Mouse (Mus musculus): Measurements from ENCODE around the gene Astn1. TPM values are rescaled to one million over a fixed set of nuclear protein-coding genes. Genes with fewer than 3 reads are reported as not detected.
A peak's percentile ranks its signal among the peaks of the same experiment; 100 is the strongest.

Gene Astn1
- polyA plus RNA-seq, 1 experiment from 2014 or later: 53.6 TPM

DNA sequence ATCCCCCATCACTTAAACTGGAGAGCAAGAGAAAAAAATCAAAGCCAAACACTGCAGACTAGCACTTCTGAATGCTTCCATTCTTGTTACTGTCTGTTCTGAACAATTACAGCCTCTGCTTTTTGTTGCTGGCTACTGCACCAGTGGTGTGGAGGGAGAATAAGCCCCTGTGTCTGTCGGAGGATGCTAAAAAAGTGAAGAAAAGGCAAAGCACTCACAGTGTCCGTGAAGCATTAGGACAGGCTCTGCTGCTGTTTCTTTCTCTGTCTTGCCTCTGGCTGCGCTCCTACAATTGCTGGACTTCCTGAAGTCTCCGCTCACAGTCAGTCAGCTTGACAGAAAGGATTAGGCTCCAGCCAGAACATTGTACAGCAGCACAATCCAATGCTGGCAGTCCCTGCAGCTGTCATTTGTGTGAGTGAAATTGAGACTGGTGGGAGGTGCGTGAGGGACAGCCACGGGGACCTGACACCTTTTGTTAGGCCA, 192.0 kb downstream of the Astn1 start:
- no peak for ATAC-seq (ENCODE audit: low FRiP score)

DNA sequence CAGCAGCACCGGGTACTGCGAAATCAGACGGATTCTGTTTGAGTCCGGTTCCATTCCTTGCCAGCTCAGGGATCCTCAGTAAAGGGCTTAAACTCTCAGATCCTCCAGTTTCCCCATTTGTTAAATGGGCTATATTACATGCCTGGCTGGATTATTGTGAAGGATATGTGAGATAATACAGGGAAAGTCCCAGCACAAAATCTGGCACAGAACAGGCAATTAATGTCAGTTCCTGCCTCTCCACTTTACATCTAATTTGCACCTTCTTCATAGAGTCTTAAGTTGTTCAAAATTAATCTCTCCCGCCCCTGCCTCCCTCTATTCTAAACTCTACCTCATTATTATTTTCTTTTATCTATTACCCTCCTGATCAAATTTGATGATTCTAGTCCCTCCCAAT, 211.1 kb downstream of the Astn1 start:
- no peak for ATAC-seq (ENCODE audit: low FRiP score)
- no peak for DNase-seq (ENCODE audit: low spot score)
- H3K9ac ChIP-seq: no peak overlapping the region
- H3K27ac ChIP-seq: no peak overlapping the region
- H3K4me3 ChIP-seq (replicated peaks; ENCODE audit: low read length): no peak overlapping the region
- H3K4me1 ChIP-seq (replicated peaks; ENCODE audit: control insufficient read depth, insufficient read depth, low read length): no peaks in the 10 kb centered on the region
- WGBS: 96% methylated on average over 5 of the region's 5 CpGs
- no peaks in the 10 kb centered on the region for H3K27me3 ChIP-seq (ENCODE audit: control insufficient read depth, insufficient read depth, low read length)
- H3K36me3 ChIP-seq (replicated peaks; ENCODE audit: control insufficient read depth, insufficient read depth): peaks cover 19% of the 10 kb centered on the region
- H3K4me2 ChIP-seq (replicated peaks): no peak overlapping the region
- no peaks in the 10 kb centered on the region for H3K9me3 ChIP-seq (ENCODE audit: control insufficient read depth, low read length)

More for the DNA sequence above, 192.0 kb downstream of the Astn1 start:
- Histone ChIP-seq H3K27ac (peak overlapping the region; percentile 36; the same call in 1 of the 2 replicates), H3K4me2 (replicated peaks) (no peak overlapping the region), H3K4me1 (replicated peaks; ENCODE audit: control insufficient read depth, insufficient read depth, low read length) (peaks cover 5% of the 10 kb centered on the region; the same call in 1 of the 2 replicates), H3K27me3 (ENCODE audit: control insufficient read depth, insufficient read depth, low read length) (no peaks in the 10 kb centered on the region), H3K36me3 (replicated peaks; ENCODE audit: control insufficient read depth, insufficient read depth) (no peaks in the 10 kb centered on the region), H3K9me3 (ENCODE audit: control insufficient read depth, low read length) (no peaks in the 10 kb centered on the region), H3K4me3 (replicated peaks; ENCODE audit: low read length) (no peak overlapping the region), H3K9ac (no peak overlapping the region)
- no peak for DNase-seq (ENCODE audit: low spot score)
- WGBS: 8% methylated on average over 6 of the region's 6 CpGs

DNA sequence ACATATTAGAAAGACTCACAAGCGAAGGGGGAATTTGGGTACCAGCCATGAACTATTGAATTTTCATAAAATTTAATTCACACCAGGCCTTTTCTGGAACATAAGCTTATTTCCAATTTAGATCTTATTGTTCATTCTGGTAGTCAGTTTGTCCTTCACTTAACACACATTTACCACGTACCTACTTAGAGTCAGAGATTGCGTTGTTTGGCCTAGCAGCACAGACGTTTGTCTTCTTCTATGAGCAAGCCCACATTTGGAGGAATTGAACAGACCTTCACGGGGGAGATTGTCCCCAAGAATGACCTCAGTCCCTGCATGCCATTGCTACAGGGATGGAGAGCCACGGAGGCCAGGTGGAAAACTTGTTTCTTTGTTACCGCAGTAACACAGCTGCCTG, 211.5 kb downstream of the Astn1 start:
- Histone ChIP-seq H3K27me3 (ENCODE audit: control insufficient read depth, insufficient read depth, low read length) (no peaks in the 10 kb centered on the region), H3K27ac (no peak overlapping the region), H3K4me3 (replicated peaks; ENCODE audit: low read length) (no peak overlapping the region), H3K4me2 (replicated peaks) (no peak overlapping the region), H3K4me1 (replicated peaks; ENCODE audit: control insufficient read depth, insufficient read depth, low read length) (no peaks in the 10 kb centered on the region), H3K9ac (no peak overlapping the region), H3K9me3 (ENCODE audit: control insufficient read depth, low read length) (no peaks in the 10 kb centered on the region), H3K36me3 (replicated peaks; ENCODE audit: control insufficient read depth, insufficient read depth) (peaks cover 19% of the 10 kb centered on the region)
- WGBS: 93% methylated on average over 7 of the region's 7 CpGs
- DNase-seq (ENCODE audit: low spot score): no peak
- ATAC-seq (ENCODE audit: low FRiP score): no peak

DNA sequence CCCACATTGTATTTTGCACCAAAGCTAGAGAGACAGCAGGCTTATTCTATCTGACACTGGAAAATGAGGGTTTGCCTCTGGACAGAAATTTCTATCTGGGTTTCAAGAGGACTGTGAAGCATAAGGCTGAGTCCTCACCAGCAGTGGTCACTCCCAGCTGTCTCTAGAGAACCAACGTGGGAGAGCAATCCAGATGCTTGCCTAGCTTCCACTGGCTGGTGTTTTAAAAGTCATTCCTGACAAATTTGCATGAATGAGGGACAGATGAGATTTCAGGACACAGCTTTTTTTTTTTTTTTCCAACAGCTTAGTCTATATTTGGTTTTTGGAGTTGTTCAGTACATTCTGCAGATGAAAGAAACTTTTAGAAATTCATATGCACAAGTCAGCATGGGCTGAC, 213.9 kb downstream of the Astn1 start:
- H3K4me3 ChIP-seq (replicated peaks; ENCODE audit: low read length): no peak overlapping the region
- ATAC-seq (ENCODE audit: low FRiP score) (no peak), DNase-seq (ENCODE audit: low spot score) (no peak)
- H3K9me3 ChIP-seq (ENCODE audit: control insufficient read depth, low read length): no peaks in the 10 kb centered on the region
- WGBS: 54% methylated on average over 1 of the region's 1 CpGs
- H3K27ac ChIP-seq: no peak overlapping the region
- H3K27me3 ChIP-seq (ENCODE audit: control insufficient read depth, insufficient read depth, low read length): no peaks in the 10 kb centered on the region
- H3K4me1 ChIP-seq (replicated peaks; ENCODE audit: control insufficient read depth, insufficient read depth, low read length): no peaks in the 10 kb centered on the region
- H3K4me2 ChIP-seq (replicated peaks): no peak overlapping the region
- H3K9ac ChIP-seq: no peak overlapping the region
- peaks cover 31% of the 10 kb centered on the region for H3K36me3 ChIP-seq (replicated peaks; ENCODE audit: control insufficient read depth, insufficient read depth)

DNA sequence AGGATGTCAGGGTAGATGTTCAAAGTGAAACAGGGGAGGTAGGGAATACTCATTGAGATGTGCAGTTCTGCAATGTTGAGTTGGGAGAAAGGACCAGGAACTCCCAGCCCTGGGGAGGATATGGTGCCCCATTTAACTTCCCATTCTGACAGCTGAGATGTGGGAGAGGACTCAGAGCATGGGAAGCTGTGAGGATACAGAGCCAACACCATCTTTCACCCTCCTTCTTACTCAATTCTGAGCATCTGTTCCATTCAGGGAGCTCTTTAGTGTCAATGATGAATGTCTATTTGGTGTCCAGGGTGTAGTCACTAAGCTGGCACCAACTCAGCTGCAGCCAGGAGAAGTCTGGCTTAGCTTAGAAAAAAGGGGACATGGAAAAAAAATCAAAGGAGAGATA, 219.7 kb downstream of the Astn1 start:
- peaks cover 15% of the 10 kb centered on the region for H3K36me3 ChIP-seq (replicated peaks; ENCODE audit: control insufficient read depth, insufficient read depth)
- H3K4me1 ChIP-seq (replicated peaks; ENCODE audit: control insufficient read depth, insufficient read depth, low read length): no peaks in the 10 kb centered on the region
- H3K4me2 ChIP-seq (replicated peaks): no peak overlapping the region
- no peaks in the 10 kb centered on the region for H3K27me3 ChIP-seq (ENCODE audit: control insufficient read depth, insufficient read depth, low read length)
- DNase-seq (ENCODE audit: low spot score) (no peak), ATAC-seq (ENCODE audit: low FRiP score) (no peak)
- H3K9ac ChIP-seq: no peak overlapping the region
- H3K9me3 ChIP-seq (ENCODE audit: control insufficient read depth, low read length): no peaks in the 10 kb centered on the region
- H3K4me3 ChIP-seq (replicated peaks; ENCODE audit: low read length): no peak overlapping the region
- H3K27ac ChIP-seq: no peak overlapping the region

DNA sequence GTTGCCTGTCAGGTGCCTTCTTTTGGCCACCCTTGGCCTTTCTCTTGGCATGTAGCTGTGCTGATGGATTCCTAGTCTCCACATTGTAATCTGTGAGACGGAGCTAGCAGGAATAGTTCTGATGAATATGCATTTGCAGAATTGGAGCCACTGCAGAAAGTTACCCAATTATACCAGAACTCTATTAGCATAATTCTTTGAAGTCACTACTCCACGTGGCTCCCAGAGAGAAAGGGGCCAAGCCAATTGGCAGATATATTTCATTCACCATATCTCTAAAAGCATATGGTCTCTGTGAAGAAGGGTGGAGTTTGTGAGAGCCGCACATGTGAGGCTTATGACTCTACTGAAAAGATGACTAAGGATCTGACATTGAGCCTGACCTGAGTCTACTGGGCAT, 226.8 kb downstream of the Astn1 start:
- DNase-seq (ENCODE audit: low spot score): no peak

DNA sequence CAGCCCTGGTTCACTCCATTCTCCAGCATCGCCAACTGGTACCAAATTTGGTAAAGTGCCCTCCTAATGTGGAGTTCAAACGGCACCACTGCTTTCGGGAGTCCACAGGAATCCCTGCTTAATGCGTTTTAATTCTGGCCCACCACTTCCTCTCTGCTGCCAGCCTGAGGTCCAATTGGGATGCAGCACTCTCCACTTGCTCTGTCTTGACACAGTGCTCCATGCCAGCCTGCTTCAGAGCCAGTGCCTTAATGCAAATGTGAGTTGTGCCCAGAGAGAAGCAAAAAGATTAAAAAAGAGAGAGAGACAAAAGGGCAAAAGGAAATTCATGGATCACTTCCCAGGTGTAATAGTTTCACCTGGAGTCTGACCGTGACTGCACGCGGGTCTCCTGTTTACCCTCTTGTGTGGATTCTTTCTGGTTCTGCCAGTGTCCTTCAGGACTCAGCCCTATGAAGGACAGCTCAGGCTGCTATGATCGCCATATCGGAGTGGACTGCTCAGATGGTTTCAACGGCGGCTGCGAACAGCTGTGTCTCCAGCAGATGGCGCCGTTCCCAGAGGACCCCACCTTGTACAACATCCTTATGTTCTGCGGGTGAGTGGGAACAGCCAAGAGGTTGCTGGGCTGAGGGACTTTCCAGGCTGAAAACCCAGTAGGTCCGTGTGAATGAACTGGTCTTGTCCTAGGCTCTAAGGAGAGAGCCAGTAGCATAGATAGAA, 234.8 kb downstream of the Astn1 start:
- no peak overlapping the region for H3K9ac ChIP-seq
- H3K4me3 ChIP-seq (replicated peaks; ENCODE audit: low read length): no peak overlapping the region
- DNase-seq (ENCODE audit: low spot score) (peak; percentile 58), ATAC-seq (ENCODE audit: low FRiP score) (peak; percentile 27; the same call in 1 of the 2 replicates)
- no peaks in the 10 kb centered on the region for H3K9me3 ChIP-seq (ENCODE audit: control insufficient read depth, low read length)
- peaks cover 36% of the 10 kb centered on the region for H3K36me3 ChIP-seq (replicated peaks; ENCODE audit: control insufficient read depth, insufficient read depth)
- H3K27ac ChIP-seq: no peak overlapping the region
- H3K27me3 ChIP-seq (ENCODE audit: control insufficient read depth, insufficient read depth, low read length): no peaks in the 10 kb centered on the region
- no peaks in the 10 kb centered on the region for H3K4me1 ChIP-seq (replicated peaks; ENCODE audit: control insufficient read depth, insufficient read depth, low read length)
- no peak overlapping the region for H3K4me2 ChIP-seq (replicated peaks)
- 40% methylated on average over 16 of the region's 16 CpGs for WGBS

More for the DNA sequence above, 226.8 kb downstream of the Astn1 start:
- WGBS: 66% methylated on average over 3 of the region's 3 CpGs
- H3K27me3 ChIP-seq (ENCODE audit: control insufficient read depth, insufficient read depth, low read length): no peaks in the 10 kb centered on the region
- no peak overlapping the region for H3K27ac ChIP-seq
- no peaks in the 10 kb centered on the region for H3K9me3 ChIP-seq (ENCODE audit: control insufficient read depth, low read length)
- no peak for ATAC-seq (ENCODE audit: low FRiP score)
- H3K4me3 ChIP-seq (replicated peaks; ENCODE audit: low read length): no peak overlapping the region
- H3K9ac ChIP-seq: no peak overlapping the region
- H3K36me3 ChIP-seq (replicated peaks; ENCODE audit: control insufficient read depth, insufficient read depth): peaks cover 28% of the 10 kb centered on the region; the same call in 1 of the 2 replicates
- no peaks in the 10 kb centered on the region for H3K4me1 ChIP-seq (replicated peaks; ENCODE audit: control insufficient read depth, insufficient read depth, low read length)
- H3K4me2 ChIP-seq (replicated peaks): no peak overlapping the region

DNA sequence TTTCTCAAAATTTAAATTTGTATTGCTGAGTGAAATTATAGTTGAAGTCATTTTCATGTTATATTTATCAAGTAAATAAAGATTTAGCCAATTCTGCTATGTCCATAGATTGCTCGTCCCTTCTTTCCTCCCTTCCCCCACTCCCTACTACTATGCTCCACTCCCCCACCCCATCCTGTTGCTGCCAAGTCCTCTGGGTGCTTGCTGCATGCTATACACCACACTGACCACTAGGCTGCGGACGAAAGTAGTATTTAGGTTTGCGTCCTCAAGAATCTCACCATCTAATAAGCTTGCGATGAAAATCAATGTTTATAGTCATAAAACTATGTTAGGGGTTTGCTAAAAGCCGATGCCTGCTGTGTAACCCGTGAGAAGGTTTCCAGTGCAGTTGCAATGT, 235.9 kb downstream of the Astn1 start:
- DNase-seq (ENCODE audit: low spot score): no peak
- Histone ChIP-seq H3K4me2 (replicated peaks) (no peak overlapping the region), H3K27ac (no peak overlapping the region), H3K27me3 (ENCODE audit: control insufficient read depth, insufficient read depth, low read length) (no peaks in the 10 kb centered on the region), H3K9me3 (ENCODE audit: control insufficient read depth, low read length) (no peaks in the 10 kb centered on the region), H3K36me3 (replicated peaks; ENCODE audit: control insufficient read depth, insufficient read depth) (peaks cover 27% of the 10 kb centered on the region), H3K9ac (no peak overlapping the region), H3K4me1 (replicated peaks; ENCODE audit: control insufficient read depth, insufficient read depth, low read length) (no peaks in the 10 kb centered on the region), H3K4me3 (replicated peaks; ENCODE audit: low read length) (no peak overlapping the region)
- WGBS: 85% methylated on average over 7 of the region's 7 CpGs
- ATAC-seq (ENCODE audit: low FRiP score): no peak

DNA sequence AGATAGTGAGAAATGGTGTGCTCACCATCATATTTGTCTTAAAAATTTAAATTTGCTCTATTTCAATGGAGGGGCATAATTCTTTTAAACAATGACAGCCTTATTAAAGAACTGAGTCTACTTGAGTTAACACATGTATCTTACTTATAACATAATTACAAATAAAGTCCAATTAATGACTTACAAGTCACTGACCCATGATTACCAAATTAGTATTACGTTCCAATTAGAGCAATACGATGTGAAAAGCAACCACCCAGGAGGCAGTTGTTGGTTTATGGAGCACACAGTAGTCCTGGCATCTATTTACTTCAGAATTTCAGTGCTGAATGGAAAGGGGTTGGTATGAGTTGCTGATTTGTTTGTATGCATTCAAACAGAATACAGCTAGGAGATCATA, 237.4 kb downstream of the Astn1 start:
- no peaks in the 10 kb centered on the region for H3K9me3 ChIP-seq (ENCODE audit: control insufficient read depth, low read length)
- no peak overlapping the region for H3K9ac ChIP-seq
- 72% methylated on average over 2 of the region's 2 CpGs for WGBS
- H3K27me3 ChIP-seq (ENCODE audit: control insufficient read depth, insufficient read depth, low read length): no peaks in the 10 kb centered on the region
- H3K4me2 ChIP-seq (replicated peaks): no peak overlapping the region
- DNase-seq (ENCODE audit: low spot score): no peak
- H3K4me1 ChIP-seq (replicated peaks; ENCODE audit: control insufficient read depth, insufficient read depth, low read length): no peaks in the 10 kb centered on the region
- H3K27ac ChIP-seq: no peak overlapping the region
- peaks cover 20% of the 10 kb centered on the region for H3K36me3 ChIP-seq (replicated peaks; ENCODE audit: control insufficient read depth, insufficient read depth)
- no peak overlapping the region for H3K4me3 ChIP-seq (replicated peaks; ENCODE audit: low read length)
- no peak for ATAC-seq (ENCODE audit: low FRiP score)
